In the genomic region with DNA sequence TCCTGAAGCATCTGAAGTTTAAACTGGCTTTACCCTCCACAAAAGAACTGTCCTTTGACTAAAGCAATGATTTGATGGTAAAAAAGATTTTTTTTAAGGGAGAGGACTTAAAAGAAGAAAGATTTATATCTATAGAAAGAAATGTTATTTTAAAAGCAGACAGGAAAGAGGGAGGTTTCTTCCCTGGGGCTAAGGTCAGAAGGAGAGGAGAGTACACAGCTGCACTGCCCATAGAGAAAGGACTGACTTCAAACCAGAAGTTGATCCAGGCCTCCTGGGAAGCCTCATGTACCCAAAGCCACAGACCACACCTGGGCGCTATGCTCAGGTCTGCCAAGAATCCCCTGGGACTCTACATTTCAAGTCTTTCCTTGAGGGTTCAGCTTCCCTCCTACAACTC, we compare ENCODE assay signal across 25 mouse cellular contexts.
A peak's percentile ranks its signal among the peaks of the same experiment; 100 is the strongest.
DNase-seq lines count a peak whose midpoint lies in the region; ATAC-seq and TF ChIP-seq lines count a peak whose summit lies in the region.
"Had no signal": no experiment of that assay in that cellular context is flagged by ENCODE, and none has a peak within 500 bp of the region (broad histone marks: within the 10 kb centered on the region; RNA-seq: fewer than 3 reads in every experiment).

No protein-coding gene starts in this region.

- no peaks in the 10 kb centered on the region for H3K27me3 ChIP-seq in kidney, embryonic 14.5 days (ENCODE audit: control insufficient read depth, insufficient read depth, low read length)
- H3K27me3 ChIP-seq in kidney, postnatal 0 days (ENCODE audit: insufficient read depth, low read length), result no peaks in the 10 kb centered on the region
- H3K27me3 ChIP-seq: CH12.LX; embryonic facial prominence, embryonic 12.5 days; forebrain, embryonic 13.5 days; forebrain, embryonic 15.5 days; Patski had no signal

- WGBS in kidney, embryonic 14.5 days, result 32% methylated on average over 1 of the region's 1 CpGs
- 41% methylated on average over 1 of the region's 1 CpGs for WGBS in kidney, postnatal 0 days

- no peak for TF ChIP-seq CTCF in kidney, postnatal 0 days (IDR thresholded peaks at IDR 0.05; ENCODE audit: low read depth)

- no peak overlapping the region for H3K4me3 ChIP-seq in kidney, embryonic 14.5 days (ENCODE audit: low read length)
- no peak overlapping the region for H3K4me3 ChIP-seq in kidney, postnatal 0 days (replicated peaks; ENCODE audit: low read depth, low read length)
- H3K4me3 ChIP-seq: embryonic facial prominence, embryonic 10.5 days; embryonic facial prominence, embryonic 12.5 days; forebrain, embryonic 13.5 days; forebrain, embryonic 15.5 days had no signal

- DNase-seq in embryo, embryonic 11 days, result peak; percentile 27
- no peak for DNase-seq in embryo, embryonic 10 days (ENCODE audit: low spot score)
- DNase-seq in kidney, postnatal 25 days, result no peak
- peak; percentile 51 for DNase-seq in kidney, postnatal 0 days (ENCODE audit: low spot score)
- no peak for DNase-seq in kidney, adult 18-20 months
- DNase-seq: adrenal gland, adult 8-10 months; adrenal gland, postnatal 14 days; adrenal gland, postnatal 36 days; B cell, adult 2 months; cerebellum, adult 11-12 months; cerebellum, adult 2 months; cerebellum, adult 9-10 months; cerebellum, postnatal 10 days; cerebellum, postnatal 25 days; forebrain, postnatal 0 days had no signal

- no peak overlapping the region for H3K27ac ChIP-seq in kidney, embryonic 14.5 days (ENCODE audit: low read depth, low read length)
- no peak overlapping the region for H3K27ac ChIP-seq in kidney, postnatal 0 days
- H3K27ac ChIP-seq: embryonic facial prominence, embryonic 10.5 days; embryonic facial prominence, embryonic 12.5 days; forebrain, embryonic 13.5 days; forebrain, embryonic 15.5 days had no signal

- no peaks in the 10 kb centered on the region for H3K36me3 ChIP-seq in kidney, embryonic 14.5 days (ENCODE audit: control insufficient read depth, insufficient read depth, low read length)
- H3K36me3 ChIP-seq in kidney, postnatal 0 days (ENCODE audit: insufficient read depth, low read length), result no peaks in the 10 kb centered on the region
- H3K36me3 ChIP-seq: embryonic facial prominence, embryonic 10.5 days; embryonic facial prominence, embryonic 12.5 days; forebrain, embryonic 15.5 days; G1E had no signal

- peak; percentile 69; the same call in 1 of the 2 replicates for ATAC-seq in kidney, embryonic 14.5 days (ENCODE audit: low FRiP score, low TSS enrichment)
- ATAC-seq in kidney, postnatal 0 days (replicated peaks; ENCODE audit: low FRiP score, low read depth), result no peak
- ATAC-seq: activated CD4-positive, CD25-positive, alpha-beta regulatory T cell, adult 4 months; CD4-positive, CD25-positive, alpha-beta regulatory T cell, adult 4 months; forebrain, embryonic 13.5 days; forebrain, embryonic 15.5 days; forebrain, postnatal 0 days; Patski had no signal

- no peak overlapping the region for H3K9ac ChIP-seq in kidney, embryonic 14.5 days (ENCODE audit: low read depth, low read length)
- H3K9ac ChIP-seq in kidney, postnatal 0 days (ENCODE audit: low read depth, low read length), result no peak overlapping the region
- H3K9ac ChIP-seq: embryonic facial prominence, embryonic 12.5 days; forebrain, embryonic 13.5 days; forebrain, embryonic 15.5 days; forebrain, postnatal 0 days had no signal

- H3K9me3 ChIP-seq in kidney, embryonic 14.5 days (ENCODE audit: control insufficient read depth, low read length), result no peaks in the 10 kb centered on the region
- no peaks in the 10 kb centered on the region for H3K9me3 ChIP-seq in kidney, postnatal 0 days (replicated peaks; ENCODE audit: low read length)
- H3K9me3 ChIP-seq: embryonic facial prominence, embryonic 10.5 days; embryonic facial prominence, embryonic 12.5 days; forebrain, embryonic 13.5 days; forebrain, embryonic 15.5 days; G1E had no signal

- no peaks in the 10 kb centered on the region for H3K4me1 ChIP-seq in kidney, embryonic 14.5 days (ENCODE audit: control insufficient read depth, insufficient read depth, low read length)
- H3K4me1 ChIP-seq in kidney, postnatal 0 days (replicated peaks; ENCODE audit: insufficient read depth, low read length), result no peaks in the 10 kb centered on the region
- H3K4me1 ChIP-seq: embryonic facial prominence, embryonic 10.5 days; embryonic facial prominence, embryonic 12.5 days; forebrain, embryonic 13.5 days; forebrain, embryonic 15.5 days had no signal

- no peak overlapping the region for H3K4me2 ChIP-seq in kidney, embryonic 14.5 days (replicated peaks; ENCODE audit: low read depth, low read length)
- H3K4me2 ChIP-seq in kidney, postnatal 0 days (ENCODE audit: low read length), result no peak overlapping the region
- H3K4me2 ChIP-seq: embryonic facial prominence, embryonic 12.5 days; forebrain, embryonic 13.5 days; forebrain, embryonic 15.5 days had no signal

Comparison
In these comparisons a context has a peak if more than half of its experiments do, and no peak if none do; other contexts are left out.
1. DNase-seq: peak in embryo, embryonic 11 days (single experiment) and kidney, postnatal 0 days (single experiment); none in embryo, embryonic 10 days (single experiment), kidney, postnatal 25 days (0 of 2) and kidney, adult 18-20 months (single experiment).